Mouse (Mus musculus): ENCODE data around the gene Dennd1a. TPM values are rescaled to one million over a fixed set of nuclear protein-coding genes. Genes with fewer than 3 reads are reported as not detected.

Dennd1a gene
- polyA plus RNA-seq, 1 experiment from 2014 or later = 30.3 TPM

- TF ChIP-seq CTCF (IDR thresholded peaks at IDR 0.05) = peak; percentile 98
- POLR2A ChIA-PET = interaction anchor here (1.8 kb wide), 1 partner anchor 68 kb away, joined by 9 read pairs; the partner anchor contains the start of gene Strbp
- DNase-seq (ENCODE audit: low read depth, low spot score) (no peak), ATAC-seq (peak; percentile 74)
- H3K27me3 ChIP-seq = no peaks in the 10 kb centered on the region
- in situ Hi-C loops (cut with MboI; ENCODE audit: low pct_unique_long_range_greater_than_20kb) = loop anchor here (5.0 kb wide), 1 partner anchor 224 kb away; no protein-coding TSS in a partner anchor
- CTCF ChIA-PET = interaction anchor here (0.5 to 4.8 kb wide), 36 partner anchors 8 to 417 kb away, joined by 3 to 75 read pairs (median 4); partner anchors contain the start of gene Strbp
These were observed 515.4 kb downstream of the Dennd1a start for GRCm38 (mm10) chr2:37771618-37772285.

DNA sequence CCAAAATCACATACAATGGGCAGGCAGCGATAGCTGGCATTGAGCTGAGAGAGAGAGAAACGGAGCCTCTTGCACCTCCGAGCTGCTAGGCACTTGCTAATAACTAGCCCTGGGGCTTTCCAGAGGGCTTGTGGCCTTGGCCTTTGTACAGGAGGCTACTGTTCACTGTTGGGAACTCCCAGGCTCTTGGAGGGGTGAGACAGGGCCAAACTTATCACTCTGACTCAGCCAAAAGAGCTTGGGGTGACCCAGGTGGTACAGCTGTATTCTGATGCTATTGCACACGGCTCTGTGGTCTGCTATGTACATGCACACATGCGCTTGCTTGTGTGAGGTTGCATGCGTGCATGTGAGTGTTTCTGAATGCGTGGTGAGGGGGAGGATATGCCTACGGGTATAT is 517.4 kb downstream of the Dennd1a start:
- no peak for TF ChIP-seq CTCF (IDR thresholded peaks at IDR 0.05)
- ChIA-PET POLR2A (no interaction called here), CTCF (interaction anchor here (1.3 to 1.4 kb wide), 2 partner anchors 8 to 20 kb away, joined by 3 read pairs; no protein-coding TSS in a partner anchor)
- ATAC-seq (no peak), DNase-seq (ENCODE audit: low read depth, low spot score) (no peak)
- in situ Hi-C loops (cut with MboI; ENCODE audit: low pct_unique_long_range_greater_than_20kb) = loop anchor here (5.0 kb wide), 1 partner anchor 222 kb away; no protein-coding TSS in a partner anchor
- H3K27me3 ChIP-seq = no peaks in the 10 kb centered on the region

GRCm38 (mm10) chr2:37768903-37769302 is 518.3 kb downstream of the Dennd1a start:
- ChIA-PET CTCF (interaction anchor here (1.4 to 2.4 kb wide), 2 partner anchors 9 to 11 kb away, joined by 3 to 7 read pairs; no protein-coding TSS in a partner anchor), POLR2A (no interaction called here)
- ATAC-seq = peak; percentile 23
- DNase-seq (ENCODE audit: low read depth, low spot score) = no peak
- in situ Hi-C loops (cut with MboI; ENCODE audit: low pct_unique_long_range_greater_than_20kb) = no loop called here
- no peak for TF ChIP-seq CTCF (IDR thresholded peaks at IDR 0.05)
- no peaks in the 10 kb centered on the region for H3K27me3 ChIP-seq

- no peaks in the 10 kb centered on the region for H3K27me3 ChIP-seq
- DNase-seq (ENCODE audit: low read depth, low spot score) (no peak), ATAC-seq (no peak)
- ChIA-PET CTCF (interaction anchor here (1.2 to 2.4 kb wide), 2 partner anchors 10 to 230 kb away, joined by 3 to 7 read pairs; no protein-coding TSS in a partner anchor), POLR2A (no interaction called here)
- in situ Hi-C loops (cut with MboI; ENCODE audit: low pct_unique_long_range_greater_than_20kb) = no loop called here
- no peak for TF ChIP-seq CTCF (IDR thresholded peaks at IDR 0.05)
These were observed 519.5 kb downstream of the Dennd1a start for GRCm38 (mm10) chr2:37767739-37768138.

- no peak for ATAC-seq
- ChIA-PET POLR2A (no interaction called here), CTCF (interaction anchor here (1.2 to 2.4 kb wide), 2 partner anchors 9 to 230 kb away, joined by 3 to 7 read pairs; no protein-coding TSS in a partner anchor)
- no peaks in the 10 kb centered on the region for H3K27me3 ChIP-seq
- no peak for DNase-seq (ENCODE audit: low read depth, low spot score)
- in situ Hi-C loops (cut with MboI; ENCODE audit: low pct_unique_long_range_greater_than_20kb) = no loop called here
- TF ChIP-seq CTCF (IDR thresholded peaks at IDR 0.05) = no peak
These were observed 520.1 kb downstream of the Dennd1a start for GRCm38 (mm10) chr2:37767080-37767547.

GRCm38 (mm10) chr2:37766027-37766761 is 521.0 kb downstream of the Dennd1a start:
- no peak for TF ChIP-seq CTCF (IDR thresholded peaks at IDR 0.05)
- ATAC-seq = no peak
- ChIA-PET CTCF (interaction anchor here (0.9 kb wide), 1 partner anchor 18 kb away, joined by 3 read pairs; no protein-coding TSS in a partner anchor), POLR2A (interaction anchor here (1.0 kb wide), 1 partner anchor 10 kb away, joined by 3 read pairs; no protein-coding TSS in a partner anchor)
- H3K27me3 ChIP-seq = no peaks in the 10 kb centered on the region
- in situ Hi-C loops (cut with MboI; ENCODE audit: low pct_unique_long_range_greater_than_20kb) = no loop called here
- no peak for DNase-seq (ENCODE audit: low read depth, low spot score)

- in situ Hi-C loops (cut with MboI; ENCODE audit: low pct_unique_long_range_greater_than_20kb) = no loop called here
- H3K27me3 ChIP-seq = no peaks in the 10 kb centered on the region
- CTCF ChIA-PET = interaction anchor here (0.9 kb wide), 1 partner anchor 17 kb away, joined by 3 read pairs; no protein-coding TSS in a partner anchor
- POLR2A ChIA-PET = interaction anchor here (1.0 kb wide), 1 partner anchor 9 kb away, joined by 3 read pairs; no protein-coding TSS in a partner anchor
- ATAC-seq = no peak
- no peak for TF ChIP-seq CTCF (IDR thresholded peaks at IDR 0.05)
- DNase-seq (ENCODE audit: low read depth, low spot score) = no peak
These were observed 522.1 kb downstream of the Dennd1a start for GRCm38 (mm10) chr2:37765082-37765483.

DNA sequence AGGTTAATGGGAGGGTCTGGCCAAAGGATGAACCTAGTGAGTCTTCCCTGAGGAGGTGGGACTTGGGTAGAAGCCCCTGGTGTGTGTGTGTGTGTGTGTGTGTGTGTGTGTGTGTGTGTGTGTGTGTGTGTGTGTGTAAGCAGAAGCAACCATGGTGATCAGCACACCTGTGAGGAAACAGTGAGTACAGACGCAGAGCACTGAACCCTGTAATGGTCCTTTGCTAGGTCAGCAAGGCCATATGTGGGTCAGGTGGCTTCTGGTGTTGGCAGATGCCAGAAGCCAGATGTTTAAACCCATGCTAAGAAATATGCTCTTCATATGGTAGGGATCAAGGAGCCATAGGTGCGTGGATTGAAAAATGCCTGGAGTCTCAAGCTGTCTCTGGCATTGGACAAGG is 522.7 kb downstream of the Dennd1a start:
- in situ Hi-C loops (cut with MboI; ENCODE audit: low pct_unique_long_range_greater_than_20kb) = no loop called here
- no peak for DNase-seq (ENCODE audit: low read depth, low spot score)
- POLR2A ChIA-PET = no interaction called here

DNA sequence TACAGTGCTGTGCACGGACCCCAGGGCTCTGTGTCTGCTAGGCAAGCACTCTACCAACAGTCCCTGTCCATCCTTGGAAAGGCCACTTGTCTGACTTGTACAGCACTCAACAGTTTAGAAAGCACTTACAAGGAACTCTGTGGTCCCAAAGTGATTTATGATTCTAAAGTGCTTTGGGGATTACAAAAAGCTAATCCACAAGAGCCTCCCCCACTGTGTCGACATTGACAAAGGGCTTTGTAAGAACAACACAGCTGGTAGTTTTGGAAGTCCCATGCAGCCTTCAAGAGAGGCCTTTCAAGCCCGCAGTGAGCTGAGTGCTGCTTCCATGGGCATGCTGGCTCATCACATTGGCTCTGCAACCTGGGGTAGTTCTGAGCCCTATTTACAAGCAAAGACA is 523.6 kb downstream of the Dennd1a start:
- H3K27me3 ChIP-seq = no peaks in the 10 kb centered on the region
- no peak for TF ChIP-seq CTCF (IDR thresholded peaks at IDR 0.05)
- CTCF ChIA-PET = interaction anchor here (1.6 kb wide), 1 partner anchor 8 kb away, joined by 4 read pairs; no protein-coding TSS in a partner anchor
- no peak for ATAC-seq
- POLR2A ChIA-PET = interaction anchor here (0.6 kb wide), 1 partner anchor 39 kb away, joined by 3 read pairs; no protein-coding TSS in a partner anchor
- in situ Hi-C loops (cut with MboI; ENCODE audit: low pct_unique_long_range_greater_than_20kb) = no loop called here
- DNase-seq (ENCODE audit: low read depth, low spot score) = no peak

More for the DNA sequence above, 522.7 kb downstream of the Dennd1a start:
- CTCF ChIA-PET = interaction anchor here (1.6 kb wide), 1 partner anchor 7 kb away, joined by 4 read pairs; no protein-coding TSS in a partner anchor
- H3K27me3 ChIP-seq = no peaks in the 10 kb centered on the region
- ATAC-seq = no peak
- TF ChIP-seq CTCF (IDR thresholded peaks at IDR 0.05) = no peak

GRCm38 (mm10) chr2:37760633-37761032 is 526.6 kb downstream of the Dennd1a start:
- ChIA-PET POLR2A (no interaction called here), CTCF (no interaction called here)
- ATAC-seq (no peak), DNase-seq (ENCODE audit: low read depth, low spot score) (no peak)
- no peaks in the 10 kb centered on the region for H3K27me3 ChIP-seq
- no peak for TF ChIP-seq CTCF (IDR thresholded peaks at IDR 0.05)
- in situ Hi-C loops (cut with MboI; ENCODE audit: low pct_unique_long_range_greater_than_20kb) = no loop called here

Data from Patski (cell line).